Mouse (Mus musculus): ENCODE results near the gene Prr5l.

Prr5l gene

DNA sequence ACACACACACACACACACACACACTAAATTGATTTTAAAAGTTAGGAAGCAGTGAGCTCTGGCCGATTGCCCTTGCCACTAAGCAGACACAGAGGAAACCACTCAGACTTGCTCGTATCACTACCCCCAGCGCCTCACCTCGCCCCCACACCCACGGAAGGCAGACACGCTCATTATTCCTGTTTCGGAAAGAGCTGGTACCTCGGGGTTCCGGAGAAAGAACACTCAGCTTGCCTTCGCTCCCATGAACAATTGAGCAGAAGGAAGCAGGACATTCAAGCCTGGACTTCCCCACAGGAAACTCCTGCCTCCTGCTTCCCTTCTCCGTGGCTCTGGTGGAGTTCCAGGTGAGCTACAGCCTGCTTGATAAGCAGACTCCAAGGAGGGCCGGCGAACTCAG is 60.0 kb downstream of the Prr5l start:
- no peak for DNase-seq (ENCODE audit: low read depth)

DNA sequence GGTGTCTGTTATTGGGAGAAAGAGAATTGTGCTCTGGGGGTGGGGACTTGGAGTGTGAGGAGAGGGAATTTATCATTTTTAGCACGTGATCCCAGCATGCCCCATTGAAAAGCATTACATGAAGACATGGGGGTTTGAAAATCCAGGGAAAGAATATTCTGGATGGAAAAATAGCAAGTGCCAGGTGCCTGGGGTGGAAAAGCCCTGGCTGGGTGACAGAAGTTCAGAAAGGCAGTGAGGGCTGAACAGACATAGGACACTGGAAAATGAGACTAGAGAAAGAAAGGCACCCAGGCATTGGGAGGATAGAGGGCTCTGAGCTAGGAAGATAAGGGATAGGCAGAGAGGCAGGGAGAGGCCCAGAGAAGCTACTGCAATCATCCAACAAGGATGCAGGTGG is 62.0 kb downstream of the Prr5l start:
- no peak for DNase-seq (ENCODE audit: low read depth)

DNA sequence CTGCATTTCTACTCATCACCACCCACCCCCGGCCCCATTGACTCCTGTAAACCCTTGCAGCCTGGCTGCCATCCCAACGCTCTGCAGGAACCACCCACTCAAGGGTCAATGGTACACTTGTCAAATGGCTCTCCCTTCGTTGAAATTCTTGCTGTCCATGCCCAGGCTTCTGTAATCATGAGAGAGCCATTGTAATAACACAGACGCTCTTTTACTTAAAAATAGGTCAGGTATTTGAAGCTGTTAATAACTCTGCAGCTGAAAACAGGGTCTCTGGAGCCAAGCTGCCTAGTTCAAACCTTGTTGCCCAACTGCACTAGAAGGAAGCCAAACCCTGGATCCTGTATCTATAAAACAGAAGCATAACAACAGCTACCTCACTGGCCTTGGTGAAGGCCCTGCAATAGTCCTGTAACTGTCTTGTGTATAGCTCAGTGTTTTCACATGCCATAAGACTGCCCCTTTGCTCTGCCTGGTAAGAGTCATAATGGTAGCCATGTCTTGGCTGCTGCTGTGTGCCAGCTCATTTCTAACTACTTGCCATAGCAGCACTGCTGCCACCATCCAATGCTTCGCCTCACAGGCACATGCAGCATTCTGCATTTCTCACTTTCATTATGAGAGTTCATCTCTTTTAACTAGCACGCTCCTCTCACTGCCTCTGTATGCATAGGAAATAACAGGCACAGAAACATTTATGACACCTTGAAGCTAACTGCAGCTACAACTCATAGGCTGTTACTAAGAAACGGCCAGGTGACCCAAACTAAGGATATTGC is 63.7 kb downstream of the Prr5l start:
- no peak for DNase-seq (ENCODE audit: low read depth)

DNA sequence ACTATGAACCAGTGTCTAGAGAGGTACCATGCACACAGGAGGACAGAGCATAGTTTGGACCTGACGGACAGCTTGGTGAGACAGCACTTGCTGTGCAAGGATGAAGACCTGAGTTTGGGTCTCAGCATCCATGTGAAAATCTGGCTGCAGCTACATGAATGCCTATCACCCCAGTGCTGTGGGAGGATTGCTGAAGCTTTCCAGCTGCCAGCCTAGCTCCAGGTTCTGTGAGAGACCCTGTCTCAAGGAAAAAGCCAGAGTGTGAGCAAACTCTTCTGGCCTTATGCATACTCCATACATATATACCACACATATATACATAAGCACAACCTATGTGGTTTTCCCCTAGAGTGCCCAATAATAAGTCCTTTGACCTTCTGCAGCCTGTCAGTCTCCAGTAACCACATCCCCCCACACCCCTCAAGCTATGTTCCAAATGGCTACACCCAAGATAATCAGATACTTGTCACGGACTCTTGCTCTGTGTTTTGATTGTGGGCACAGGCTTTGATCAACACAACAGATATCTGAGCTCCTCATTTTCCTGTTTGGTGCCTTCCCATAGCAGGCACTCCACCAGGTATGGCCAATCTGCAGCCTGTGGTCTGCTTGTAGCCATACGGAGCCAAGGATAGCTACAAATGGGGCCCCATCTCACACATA is 66.0 kb downstream of the Prr5l start:
- DNase-seq (ENCODE audit: low read depth) = no peak

DNA sequence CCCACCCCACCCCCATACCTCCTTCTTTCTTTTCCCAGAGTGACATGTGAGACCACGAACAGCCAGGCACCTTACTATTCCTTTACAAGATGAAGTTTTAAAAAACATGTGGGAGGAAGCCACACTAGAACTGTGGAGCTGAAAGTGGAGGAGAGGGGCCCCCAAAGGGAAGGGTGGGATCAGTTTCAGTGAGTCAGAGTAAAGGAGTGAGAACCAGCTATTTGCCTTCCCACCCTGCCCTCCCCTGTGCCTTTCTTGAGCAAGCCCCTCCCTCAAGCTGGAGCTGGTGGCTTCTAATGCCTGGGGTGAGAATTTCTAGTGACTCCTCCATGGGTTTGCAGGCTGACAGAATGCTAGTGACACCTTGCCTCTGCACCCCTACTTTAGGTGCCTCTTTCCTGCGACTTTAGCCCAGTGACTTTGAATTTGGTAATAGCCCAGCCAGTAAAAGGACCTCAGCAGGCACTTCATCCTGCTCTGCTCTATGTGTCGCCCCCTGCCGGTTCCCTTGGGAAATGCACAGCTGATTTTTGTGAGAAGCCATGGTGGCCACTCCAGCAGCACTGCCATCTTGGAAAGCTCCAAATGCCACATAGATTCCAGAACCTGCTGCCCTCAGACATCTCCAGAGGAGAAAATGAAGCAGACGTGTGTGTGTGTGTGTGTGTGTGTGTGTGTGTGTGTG is 67.4 kb downstream of the Prr5l start:
- peak; percentile 57 for DNase-seq (ENCODE audit: low read depth)

DNA sequence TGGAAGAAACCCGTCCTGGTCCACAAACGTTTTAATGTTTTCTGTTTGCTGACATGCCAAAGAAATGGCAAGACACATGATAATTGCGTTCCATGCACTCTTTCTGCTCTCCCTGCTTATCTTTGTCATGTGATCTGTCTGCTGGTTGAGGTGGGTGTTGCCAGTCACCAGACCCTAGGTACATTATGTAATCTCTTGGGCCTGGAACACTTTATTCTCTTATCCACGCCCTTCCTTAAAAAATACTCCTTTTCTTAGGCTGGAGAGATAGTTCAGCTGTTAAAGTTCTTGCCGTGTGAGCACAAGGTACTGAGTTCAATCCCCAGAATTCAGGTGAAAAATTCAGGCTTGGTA is 68.6 kb downstream of the Prr5l start:
- DNase-seq (ENCODE audit: low read depth) = no peak

DNA sequence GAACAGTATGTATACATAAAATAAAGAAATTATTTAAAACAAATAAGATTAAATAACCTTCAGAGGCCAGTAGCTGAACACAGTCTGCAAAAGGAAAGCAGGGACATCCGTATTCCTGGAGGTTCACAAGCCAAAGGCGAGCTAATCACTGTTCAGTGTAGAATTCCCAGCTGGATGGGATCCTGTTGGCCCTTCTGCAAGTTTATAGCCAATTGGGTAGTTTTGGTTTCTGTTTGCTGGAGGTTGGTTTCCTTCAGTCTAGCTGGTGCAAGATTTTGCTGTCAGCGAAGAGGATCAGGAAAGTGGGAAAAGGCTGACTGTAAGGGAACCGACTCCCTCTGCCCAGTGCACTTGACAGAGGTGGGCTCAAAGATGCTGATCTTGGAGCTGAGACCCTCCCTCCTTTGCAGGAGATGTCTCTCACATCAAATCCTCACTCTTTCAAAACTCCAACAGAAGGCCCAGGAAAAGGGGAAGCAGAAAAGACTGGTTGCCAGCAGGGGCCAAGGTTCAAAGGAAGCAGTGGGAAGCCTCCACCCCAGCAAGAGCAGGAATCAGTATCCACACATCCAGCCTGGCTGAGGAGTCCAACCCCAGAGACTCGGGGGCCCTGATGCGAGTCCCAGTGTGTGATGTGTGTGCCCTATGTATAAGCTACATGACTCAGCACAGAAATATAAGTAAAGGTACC is 69.1 kb downstream of the Prr5l start:
- no peak for DNase-seq (ENCODE audit: low read depth)

GRCm38 (mm10) chr2:101811925-101812324 is 70.9 kb downstream of the Prr5l start:
- DNase-seq (ENCODE audit: low read depth) = no peak

- no peak for DNase-seq (ENCODE audit: low read depth)
Measured at GRCm38 (mm10) chr2:101810774-101811173, 72.1 kb downstream of the Prr5l start.

GRCm38 (mm10) chr2:101809640-101810305 is 73.1 kb downstream of the Prr5l start:
- DNase-seq (ENCODE audit: low read depth) = no peak

DNA sequence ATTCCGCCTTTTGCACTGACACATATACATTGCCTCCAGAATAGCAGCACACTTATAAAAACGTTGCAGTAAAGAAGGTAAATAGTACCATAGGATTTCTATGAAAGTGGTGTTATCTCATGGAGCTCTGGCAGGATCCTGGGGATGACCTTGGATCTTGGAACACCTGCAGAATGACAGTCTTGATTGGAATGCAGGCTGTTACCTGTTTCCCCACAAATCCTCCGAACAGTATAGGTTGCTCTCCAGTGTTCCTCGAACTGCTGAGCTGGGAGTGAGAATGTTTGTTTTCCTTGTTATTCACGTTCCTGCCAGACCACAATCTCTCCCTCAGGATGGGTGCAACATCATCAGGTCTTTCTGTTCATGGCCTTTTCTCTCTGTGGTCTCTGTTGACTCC is 75.1 kb downstream of the Prr5l start:
- no peak for DNase-seq (ENCODE audit: low read depth)

DNA sequence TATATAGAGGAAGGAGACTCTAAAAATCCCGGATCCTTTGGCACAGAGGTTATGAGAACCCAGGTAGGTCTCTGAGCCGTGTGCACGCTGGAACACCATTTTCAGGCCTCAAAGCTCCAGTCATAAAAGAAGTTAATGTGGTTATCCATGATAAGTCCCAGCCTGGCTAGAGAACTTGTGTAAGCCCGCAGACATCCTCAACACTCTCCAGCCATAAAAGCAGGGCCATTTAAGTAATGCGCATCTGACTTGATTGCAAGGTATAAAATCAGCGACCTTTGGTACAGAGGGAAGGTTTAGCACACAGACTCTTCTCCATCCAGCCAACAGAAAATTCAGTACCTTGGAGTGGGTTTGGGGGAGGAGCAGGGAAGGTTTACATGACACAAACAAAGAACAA is 80.6 kb downstream of the Prr5l start:
- no peak for DNase-seq (ENCODE audit: low read depth)

GRCm38 (mm10) chr2:101797901-101798250 is 85.0 kb downstream of the Prr5l start:
- peak; percentile 31 for DNase-seq (ENCODE audit: low read depth)

DNA sequence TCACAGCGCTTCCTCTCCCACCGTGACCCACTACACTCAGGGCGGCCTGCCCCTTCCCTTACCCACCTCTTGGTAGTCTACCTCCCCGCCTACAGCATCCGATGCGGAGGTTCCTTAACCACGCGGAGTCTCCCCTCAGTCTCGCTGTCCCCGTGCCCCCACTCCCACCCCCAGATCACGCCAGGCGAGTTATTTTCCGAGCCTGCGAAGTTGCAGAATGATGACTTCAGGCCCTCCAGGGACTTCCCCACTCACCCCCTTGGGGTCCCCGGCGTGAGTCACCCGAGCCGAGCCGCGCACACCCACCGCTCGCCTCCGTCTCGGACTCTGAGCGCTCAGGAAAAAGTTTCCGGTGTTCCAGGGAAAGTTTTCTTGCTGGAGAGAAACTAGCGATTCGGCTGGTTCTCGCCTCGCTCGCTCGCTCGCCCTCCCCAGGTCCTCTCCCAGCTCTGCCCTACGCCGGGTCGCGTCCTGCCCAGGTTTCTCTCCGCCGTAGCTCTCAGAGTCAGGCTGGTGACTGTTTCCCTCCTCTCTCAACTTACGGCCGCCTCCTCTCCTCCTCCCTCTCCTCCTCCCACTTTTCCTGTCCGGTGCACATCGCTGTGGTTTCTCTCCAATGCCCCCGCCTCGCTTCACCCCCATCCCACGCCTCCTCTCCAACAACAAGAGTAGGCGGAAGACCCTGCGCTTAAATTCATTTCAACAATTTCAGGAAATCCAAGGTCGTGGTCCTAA is 85.5 kb downstream of the Prr5l start:
- DNase-seq (ENCODE audit: low read depth) = peak; percentile 54

- peak; percentile 75 for DNase-seq (ENCODE audit: low read depth)
Measured at GRCm38 (mm10) chr2:101796287-101797115, 86.3 kb downstream of the Prr5l start.

DNA sequence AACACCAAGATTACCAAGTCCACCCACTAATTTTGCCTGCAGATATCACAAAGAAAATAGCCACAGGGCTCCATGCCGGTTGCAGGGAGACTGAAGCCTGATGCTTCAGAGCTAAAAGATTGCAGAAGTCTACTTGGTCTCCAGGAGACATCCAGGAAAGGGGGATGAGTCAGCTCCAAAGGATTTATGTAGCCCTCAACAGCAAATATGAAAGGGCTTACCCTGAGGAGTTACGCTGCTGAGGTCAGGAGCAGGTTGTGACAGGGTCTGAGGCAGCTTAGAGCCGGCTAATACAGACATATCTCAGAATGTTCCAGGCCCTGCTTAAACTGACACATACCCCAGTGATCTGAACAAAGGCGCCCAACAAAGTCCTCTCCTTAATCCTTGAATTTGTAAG is 90.7 kb downstream of the Prr5l start:
- DNase-seq (ENCODE audit: low read depth) = no peak

GRCm38 (mm10) chr2:101783255-101783654 is 99.6 kb downstream of the Prr5l start:
- no peak for DNase-seq (ENCODE audit: low read depth)

GRCm38 (mm10) chr2:101781357-101781777 is 101.5 kb downstream of the Prr5l start:
- no peak for DNase-seq (ENCODE audit: low read depth)

- no peak for DNase-seq (ENCODE audit: low read depth)
Measured at GRCm38 (mm10) chr2:101778080-101778479, 104.7 kb downstream of the Prr5l start.

GRCm38 (mm10) chr2:101763503-101763902 is 119.3 kb downstream of the Prr5l start:
- DNase-seq (ENCODE audit: low read depth) = no peak
